Mouse (Mus musculus) stomach, embryonic 14.5 days (tissue): ENCODE measurements around the gene Strn4. TPM values are rescaled to one million over a fixed set of nuclear protein-coding genes. Genes with fewer than 3 reads are reported as not detected.

Experiments
- polyA plus RNA-seq: library from polyadenylated mRNA; unstranded; fragments of >200 nt; fragmentation: Nextera tagmentation; extraction: Ambion mirVana; gene quantifications from 2 replicates; pipeline ENCODE4 v1.2.1, GENCODE M21; 2014

Gene Strn4
- polyA plus RNA-seq, 1 experiment from 2014 or later = 105 TPM

Other genes with a start within 250 kb of the Strn4 start
- gene Arhgap35, start 200.9 kb upstream of the Strn4 start, polyA plus RNA-seq = 19.9 and 21.2 TPM in 2 replicates
- not detected in 2 replicates for gene Ceacam15, start 140.2 kb upstream of the Strn4 start, polyA plus RNA-seq
- gene Ceacam9, start 94.0 kb upstream of the Strn4 start, polyA plus RNA-seq = not detected in 2 replicates
- 274 and 282 TPM in 2 replicates for gene Ap2s1, start 77.5 kb upstream of the Strn4 start, polyA plus RNA-seq
- gene Slc1a5, start 34.5 kb upstream of the Strn4 start, polyA plus RNA-seq = 36.7 and 39.0 TPM in 2 replicates
- 23.8 and 25.8 TPM in 2 replicates for gene Fkrp, start 843 bp downstream of the Strn4 start, polyA plus RNA-seq
- gene Prkd2, start 27.0 kb downstream of the Strn4 start, polyA plus RNA-seq = 14.2 and 14.6 TPM in 2 replicates
- 5.5 and 6.1 TPM in 2 replicates for gene Dact3, start 59.4 kb downstream of the Strn4 start, polyA plus RNA-seq
- 12.8 and 12.9 TPM in 2 replicates for gene Gng8, start 75.9 kb downstream of the Strn4 start, polyA plus RNA-seq
- 1.5 and 2.0 TPM in 2 replicates for gene Ptgir, start 90.6 kb downstream of the Strn4 start, polyA plus RNA-seq
- 148 and 161 TPM in 2 replicates for gene Calm3, start 108.2 kb downstream of the Strn4 start, polyA plus RNA-seq
- gene Pnmal2, start 128.8 kb downstream of the Strn4 start, polyA plus RNA-seq = 8.6 and 8.8 TPM in 2 replicates
- gene Pnmal1, start 143.8 kb downstream of the Strn4 start, polyA plus RNA-seq = 4.2 TPM in 2 replicates
- 0.55 and 0.59 TPM in 2 replicates for gene Gm42372, start 167.2 kb downstream of the Strn4 start, polyA plus RNA-seq
- gene Ccdc8, start 176.8 kb downstream of the Strn4 start, polyA plus RNA-seq = 18.7 and 22.3 TPM in 2 replicates
- 93.6 and 94.4 TPM in 2 replicates for gene Ppp5c, start 212.0 kb downstream of the Strn4 start, polyA plus RNA-seq
- gene Hif3a, start 246.5 kb downstream of the Strn4 start, polyA plus RNA-seq = 46.0 and 51.7 TPM in 2 replicates